Mouse (Mus musculus) liver, adult 2 months (tissue): Measurements from ENCODE around the gene Tstd1.

Source experiments
- CTCF ChIP-seq: fragments of 200-500 bp; IDR thresholded peaks from 2 replicates; pipeline ENCODE4 v1.5.1; 2011; ENCODE audit warnings: low read depth, low read length, control low read depth
- POLR2A ChIP-seq: fragments of 200-500 bp; IDR thresholded peaks from 2 replicates; pipeline ENCODE4 v1.6.1; 2011; ENCODE audit warnings: low read length, control low read depth; ENCODE audit not compliant: insufficient read depth; ENCODE audit errors: extremely low read depth

GRCm38 (mm10) chr1:171440025-171440725 lies 21.5 kb downstream of the Tstd1 start:
- TF ChIP-seq POLR2A: no peak
- TF ChIP-seq CTCF: no peak
